9 mouse cellular contexts compared by ENCODE assay signal in the genomic region with DNA sequence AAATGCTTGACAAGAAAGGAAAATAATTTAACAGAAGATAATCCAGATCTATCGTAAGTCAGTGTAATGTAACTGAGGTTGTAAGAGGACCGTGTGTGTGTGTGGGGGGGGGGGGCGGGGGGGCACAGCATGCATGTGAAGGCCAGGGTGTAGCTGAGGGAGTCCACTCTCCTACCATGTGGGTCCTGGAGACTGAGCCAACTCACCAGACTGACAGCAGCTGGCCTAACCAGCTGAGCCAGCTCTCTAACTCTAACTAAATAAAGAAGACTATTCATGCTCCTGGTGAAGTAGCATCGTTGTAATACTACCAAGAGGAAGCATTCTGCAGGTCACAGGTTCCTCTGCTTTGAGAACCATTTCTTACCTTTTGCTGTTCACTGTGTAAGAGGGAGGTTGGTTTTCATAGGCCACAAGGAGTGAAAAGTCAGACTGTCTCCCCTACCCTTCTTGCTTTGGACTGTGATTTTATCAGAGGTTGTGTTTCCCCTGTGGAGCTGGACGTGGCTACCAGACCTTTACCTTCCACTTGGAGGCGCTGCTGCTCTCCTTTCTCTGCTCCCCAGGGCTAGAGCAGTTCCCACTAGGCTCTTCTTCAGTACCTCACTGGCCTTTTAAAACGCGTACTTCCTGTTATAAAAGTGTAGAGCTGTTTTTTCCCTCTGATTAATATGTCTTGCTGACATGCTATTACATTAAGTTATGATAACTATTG. TPM values are rescaled to one million over a fixed set of nuclear protein-coding genes. Genes with fewer than 3 reads are reported as not detected.
A peak's percentile ranks its signal among the peaks of the same experiment; 100 is the strongest.
DNase-seq lines count a peak whose midpoint lies in the region; ATAC-seq and TF ChIP-seq lines count a peak whose summit lies in the region.
"Had no signal": no experiment of that assay in that cellular context is flagged by ENCODE, and none has a peak within 500 bp of the region (broad histone marks: within the 10 kb centered on the region; RNA-seq: fewer than 3 reads in every experiment).

No protein-coding gene starts in this region.

- H3K27me3 ChIP-seq in midbrain, embryonic 14.5 days (ENCODE audit: control insufficient read depth, insufficient read depth, low read length): no peaks in the 10 kb centered on the region
- H3K27me3 ChIP-seq in midbrain, embryonic 13.5 days: no peaks in the 10 kb centered on the region
- no peaks in the 10 kb centered on the region for H3K27me3 ChIP-seq in liver, postnatal 0 days (ENCODE audit: insufficient read depth, low read length)
- H3K27me3 ChIP-seq: neural tube, embryonic 12.5 days had no signal

- H3K9ac ChIP-seq in midbrain, embryonic 14.5 days (replicated peaks; ENCODE audit: low read length): no peak overlapping the region
- H3K9ac ChIP-seq in midbrain, embryonic 13.5 days (replicated peaks): no peak overlapping the region
- H3K9ac ChIP-seq in liver, postnatal 0 days (replicated peaks): no peak overlapping the region
- H3K9ac ChIP-seq: neural tube, embryonic 12.5 days had no signal

- H3K9me3 ChIP-seq in midbrain, embryonic 14.5 days (ENCODE audit: control insufficient read depth, low read length): no peaks in the 10 kb centered on the region
- H3K9me3 ChIP-seq in midbrain, embryonic 13.5 days: no peaks in the 10 kb centered on the region
- H3K9me3 ChIP-seq in liver, postnatal 0 days (ENCODE audit: low read length): no peaks in the 10 kb centered on the region
- H3K9me3 ChIP-seq: neural tube, embryonic 12.5 days had no signal

- ATAC-seq in midbrain, embryonic 14.5 days (ENCODE audit: low FRiP score, low TSS enrichment): 0 out of 2 replicates have a peak, but pooled peaks have one; percentile 14
- no peak for ATAC-seq in midbrain, embryonic 13.5 days
- ATAC-seq in liver, postnatal 0 days: no peak

- TF ChIP-seq CTCF in gastrocnemius, adult 2 months (IDR thresholded peaks at IDR 0.05): peak; percentile 42
- TF ChIP-seq CTCF in liver, postnatal 0 days (IDR thresholded peaks at IDR 0.05; ENCODE audit: low read depth): peak; percentile 53

- H3K36me3 ChIP-seq in midbrain, embryonic 14.5 days (ENCODE audit: control insufficient read depth, insufficient read depth, low read length): peaks cover 50% of the 10 kb centered on the region
- peaks cover 38% of the 10 kb centered on the region for H3K36me3 ChIP-seq in midbrain, embryonic 13.5 days
- peaks cover 23% of the 10 kb centered on the region for H3K36me3 ChIP-seq in liver, postnatal 0 days (replicated peaks; ENCODE audit: insufficient read depth, low read length)

- WGBS in midbrain, embryonic 14.5 days: 73% methylated on average over 8 of the region's 8 CpGs
- WGBS in midbrain, embryonic 13.5 days: 65% methylated on average over 8 of the region's 8 CpGs
- 71% methylated on average over 8 of the region's 8 CpGs for WGBS in liver, postnatal 0 days (ENCODE audit: insufficient replicate concordance)

- H3K4me3 ChIP-seq in gastrocnemius, adult 2 months: no peak overlapping the region
- no peak overlapping the region for H3K4me3 ChIP-seq in midbrain, embryonic 14.5 days (replicated peaks; ENCODE audit: low read depth, low read length)
- no peak overlapping the region for H3K4me3 ChIP-seq in midbrain, embryonic 13.5 days (replicated peaks)
- H3K4me3 ChIP-seq in liver, postnatal 0 days (ENCODE audit: low read depth, low read length): no peak overlapping the region
- H3K4me3 ChIP-seq: neural tube, embryonic 12.5 days had no signal

- peak; percentile 27 for DNase-seq in gastrocnemius, adult 2 months
- no peak for DNase-seq in gastrocnemius, adult 18-20 months (ENCODE audit: low spot score)
- DNase-seq in midbrain, embryonic 14.5 days: peak; percentile 18
- DNase-seq in c-Kit-positive CD71-positive TER-119-negative erythroid progenitor cells, embryonic 14.5 days (ENCODE audit: low read depth): peak; percentile 4
- DNase-seq in liver, postnatal 0 days: peak; percentile 20
- no peak for DNase-seq in urinary bladder, postnatal 36 days (ENCODE audit: low spot score in 2 of 2)
- no peak for DNase-seq in urinary bladder, postnatal 25 days (ENCODE audit: low spot score)

- no peak for TF ChIP-seq EP300 in liver, postnatal 0 days (IDR thresholded peaks at IDR 0.05; ENCODE audit: low read depth)

- no peaks in the 10 kb centered on the region for H3K4me1 ChIP-seq in midbrain, embryonic 14.5 days (ENCODE audit: control insufficient read depth, insufficient read depth, low read length)
- H3K4me1 ChIP-seq in midbrain, embryonic 13.5 days (replicated peaks): no peaks in the 10 kb centered on the region
- no peaks in the 10 kb centered on the region for H3K4me1 ChIP-seq in liver, postnatal 0 days (ENCODE audit: insufficient read depth)
- H3K4me1 ChIP-seq: neural tube, embryonic 12.5 days had no signal

- no peak overlapping the region for H3K4me2 ChIP-seq in midbrain, embryonic 14.5 days (ENCODE audit: low read length)
- no peak overlapping the region for H3K4me2 ChIP-seq in midbrain, embryonic 13.5 days (replicated peaks)
- H3K4me2 ChIP-seq in liver, postnatal 0 days (ENCODE audit: low read depth, low read length): no peak overlapping the region
- H3K4me2 ChIP-seq: neural tube, embryonic 12.5 days had no signal

- H3K27ac ChIP-seq in gastrocnemius, adult 2 months: no peak overlapping the region
- H3K27ac ChIP-seq in midbrain, embryonic 14.5 days (replicated peaks; ENCODE audit: low read depth, low read length): no peak overlapping the region
- H3K27ac ChIP-seq in midbrain, embryonic 13.5 days: no peak overlapping the region
- H3K27ac ChIP-seq in liver, postnatal 0 days (ENCODE audit: low read depth): no peak overlapping the region
- H3K27ac ChIP-seq: neural tube, embryonic 12.5 days had no signal

- intact Hi-C loops in gastrocnemius, adult 2 months (cut with DNase I): no loop called here

RNA-seq across cellular contexts. Expression of a gene that starts 28.1 kb away (rescaled TPM):
- total RNA-seq in gastrocnemius, adult 2 months (2021): under 1 TPM; 0.05 to 0.17 TPM
- not detected for total RNA-seq in gastrocnemius, adult 18-20 months (2021)
- polyA plus RNA-seq in midbrain, embryonic 14.5 days (2014; fragmentation: Nextera tagmentation; extraction: Ambion mirVana): 0.26 and 0.30 TPM in 2 replicates
- 0.23 and 0.28 TPM in 2 replicates for polyA plus RNA-seq in midbrain, embryonic 13.5 days (2015; fragmentation: Nextera tagmentation; extraction: Ambion mirVana)
- 0.06 TPM in 2 replicates for polyA plus RNA-seq in liver, postnatal 0 days (2015; fragmentation: Nextera tagmentation; extraction: Ambion mirVana)

Comparison
In these comparisons a context has a peak if more than half of its experiments do, and no peak if none do; other contexts are left out.
1. DNase-seq: peak in gastrocnemius, adult 2 months (single experiment), midbrain, embryonic 14.5 days (single experiment), c-Kit-positive CD71-positive TER-119-negative erythroid progenitor cells, embryonic 14.5 days (single experiment) and liver, postnatal 0 days (single experiment); none in gastrocnemius, adult 18-20 months (single experiment), urinary bladder, postnatal 36 days (0 of 2) and urinary bladder, postnatal 25 days (single experiment).